Mouse (Mus musculus) ovary, postnatal 14 days (tissue): ENCODE measurements around the gene Olfr235.
"Not testable (repeated sequence)": the region's sequence is repeated elsewhere in the genome, so short reads cannot be mapped to it uniquely, and the experiment has no call there.

Source experiments
- DNase-seq: peaks from one replicate; pipeline ENCODE4 v3.0.0; 2022; ENCODE audit warnings: low spot score

The Olfr235 gene

DNA sequence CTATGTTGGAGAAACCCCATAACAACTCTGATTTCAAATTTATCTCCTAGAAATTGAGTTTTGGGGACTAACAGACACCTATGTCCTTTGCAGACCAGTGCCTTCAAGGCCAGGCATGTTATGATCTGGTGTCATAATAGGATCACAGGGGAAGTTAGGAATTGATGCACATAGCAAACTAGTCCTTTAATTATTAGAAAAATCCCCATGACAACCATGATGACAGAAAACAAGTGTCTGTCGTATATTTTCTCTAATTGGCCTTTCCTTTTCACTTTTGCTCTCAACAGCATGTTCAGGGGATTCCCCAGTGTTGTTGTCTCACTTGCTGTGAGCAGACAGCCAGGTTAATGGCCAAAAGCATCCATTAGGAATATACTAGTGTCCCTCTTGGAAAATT lies at the start of gene Olfr235:
Olfr235 (plus strand) TSS at position 301 of the 400 bp plus-strand sequence.
- no peak for DNase-seq

DNA sequence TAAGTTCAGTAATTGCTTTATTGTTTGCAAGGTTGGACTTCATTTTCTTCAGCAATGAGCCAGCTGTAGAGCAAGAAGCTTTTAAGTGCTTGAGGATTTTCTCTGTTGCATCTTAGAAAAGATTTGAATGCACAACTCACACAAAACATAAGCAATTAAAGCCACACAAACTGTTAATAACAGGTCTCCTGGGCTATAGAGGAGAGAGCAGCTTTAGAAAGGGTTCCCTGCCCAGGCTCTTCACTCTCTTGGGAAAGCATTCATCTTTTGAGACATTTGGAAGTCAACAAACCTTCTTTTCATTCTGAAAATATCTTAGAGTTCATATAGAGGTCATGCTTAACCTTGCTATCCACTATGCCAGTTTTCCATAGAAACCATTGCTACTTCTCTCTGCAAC lies 28.3 kb upstream of the Olfr235 start, which contains the start of gene Olfr1432:
Olfr1432 (minus strand) TSS at position 101 of the 400 bp plus-strand sequence.
- not testable (repeated sequence) for DNase-seq

DNA sequence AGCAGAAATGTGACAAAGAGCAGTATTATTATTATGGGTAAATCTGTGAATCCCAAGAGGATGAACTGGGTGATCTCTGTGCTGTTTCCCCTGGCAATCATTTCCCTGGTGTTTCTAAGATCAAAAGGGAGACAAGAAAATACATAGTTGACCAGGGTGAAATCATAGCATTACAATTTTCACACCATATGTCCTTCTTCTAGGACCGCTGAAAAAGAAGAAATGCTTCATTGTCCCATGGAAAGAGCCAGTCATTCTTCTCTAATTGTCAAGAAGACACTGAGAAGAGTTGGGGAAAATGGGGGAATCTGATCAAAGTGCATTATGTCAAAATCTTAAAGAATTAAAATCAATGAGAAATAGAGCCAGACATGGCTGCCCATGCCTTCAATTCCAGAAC lies 19.3 kb upstream of the Olfr235 start, which contains the start of gene Olfr262:
Olfr262 (minus strand) TSS at position 101 of the 400 bp plus-strand sequence.
- no peak for DNase-seq

DNA sequence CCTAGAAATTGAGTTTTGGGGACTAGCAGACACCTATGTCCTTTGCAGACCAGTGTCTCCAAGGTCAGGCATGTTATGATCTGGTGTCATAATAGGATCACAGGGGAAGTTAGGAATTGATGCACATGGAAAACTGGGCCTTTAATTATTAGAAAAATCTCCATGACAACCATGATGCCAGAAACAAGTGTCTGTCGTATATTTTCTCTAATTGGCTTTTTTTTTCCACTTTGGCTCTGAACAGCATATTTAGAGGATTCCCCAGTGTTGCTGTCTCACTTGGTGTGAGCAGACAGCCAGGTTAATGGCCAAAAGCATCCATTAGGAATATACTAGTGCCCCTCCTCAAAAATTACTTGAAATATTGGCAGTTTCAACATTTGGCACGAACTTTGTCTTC lies 18.7 kb downstream of the Olfr235 start, which contains the start of gene Olfr1434:
Olfr1434 (plus strand) TSS at position 301 of the 400 bp plus-strand sequence.
- no peak for DNase-seq

DNA sequence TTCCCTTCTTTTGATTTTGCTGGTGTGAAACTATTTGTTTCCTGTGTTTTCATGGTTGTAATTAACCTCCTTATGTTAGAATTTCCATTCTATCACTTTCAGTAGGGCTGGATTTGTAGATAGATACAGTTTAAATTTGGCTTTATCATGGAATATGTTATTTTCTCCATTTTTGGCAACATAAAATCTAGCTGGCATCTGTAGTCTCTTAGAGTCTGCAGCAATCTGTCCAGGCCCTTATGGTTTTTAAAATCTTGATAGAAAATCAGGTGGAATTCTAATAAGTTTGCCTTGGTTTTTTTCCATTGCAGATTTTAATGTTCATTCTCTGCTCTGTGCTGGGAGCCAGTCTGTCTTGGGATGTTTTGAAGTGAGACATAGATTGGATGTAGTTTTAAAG lies 32.1 kb downstream of the Olfr235 start:
- DNase-seq, result no peak

DNA sequence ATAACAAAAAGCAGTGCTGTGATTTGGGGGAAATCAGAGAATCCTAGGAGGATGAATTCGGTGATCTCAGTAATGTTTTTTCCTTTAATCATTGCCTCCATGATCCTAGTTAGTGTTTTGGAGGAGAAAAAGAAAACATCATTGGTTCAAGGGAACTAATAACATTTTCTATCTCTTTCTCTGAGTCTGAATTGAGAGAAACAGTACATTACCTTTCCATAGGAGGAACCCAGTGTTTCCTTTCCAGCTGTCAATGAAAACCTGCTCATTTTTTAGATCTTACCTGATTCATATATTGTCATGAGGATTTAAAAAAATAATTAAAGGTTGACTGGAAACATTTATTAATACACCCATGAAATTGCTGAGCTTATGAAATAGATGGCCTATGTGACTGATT lies 38.2 kb downstream of the Olfr235 start, which contains the start of gene Olfr1436:
Olfr1436 (minus strand) TSS at position 101 of the 400 bp plus-strand sequence.
- not testable (repeated sequence) for DNase-seq
